Mouse (Mus musculus) granulocyte monocyte progenitor cell, adult 5-6 weeks (primary cell): Measurements from ENCODE around the gene Crocc2. TPM values are rescaled to one million over a fixed set of nuclear protein-coding genes. Genes with fewer than 3 reads are reported as not detected.

Experiments used
- ATAC-seq: replicated peaks from 2 replicates; pipeline ENCODE4 v1.8.0; 2016; ENCODE audit warnings: mild to moderate bottlenecking, moderate TSS enrichment, inconsistent platforms; ENCODE audit not compliant: poor library complexity, severe bottlenecking
- total RNA-seq, 2 experiments: library from RNA; stranded (forward) in 1 of 2; stranded (reverse) in 1 of 2; fragments of 200-712, 200-1000 nt in 1 of 2; fragments of >200 nt in 1 of 2; fragmentation: Nextera tagmentation in 1 of 2; gene quantifications; 2 replicates each; pipeline ENCODE4 v1.2.3; 2014 to 2017

Gene Crocc2
- total RNA-seq (2014; fragmentation: Nextera tagmentation), result not detected in 2 replicates
- not detected in 2 replicates for total RNA-seq (2017)

GRCm38 (mm10) chr1:93168295-93168775, at the start of gene Crocc2:
Gene Crocc2, plus strand, starts transcription at chr1:93168725.
- ATAC-seq, result no peak

GRCm38 (mm10) chr1:93118816-93119215, 49.7 kb upstream of the Crocc2 start:
- no peak for ATAC-seq

- ATAC-seq, result peak; percentile 21; the same call in 1 of the 2 replicates
Measured at GRCm38 (mm10) chr1:93123179-93123854, 45.2 kb upstream of the Crocc2 start.

GRCm38 (mm10) chr1:93124066-93124465, 44.5 kb upstream of the Crocc2 start:
- ATAC-seq, result peak; percentile 31; the same call in 1 of the 2 replicates

GRCm38 (mm10) chr1:93125256-93125655, 43.3 kb upstream of the Crocc2 start:
- peak; percentile 92 for ATAC-seq

GRCm38 (mm10) chr1:93128209-93128608, 40.3 kb upstream of the Crocc2 start:
- ATAC-seq, result no peak

GRCm38 (mm10) chr1:93128710-93129349, 39.7 kb upstream of the Crocc2 start:
- ATAC-seq, result no peak

GRCm38 (mm10) chr1:93130242-93130983, 38.1 kb upstream of the Crocc2 start:
- no peak for ATAC-seq

GRCm38 (mm10) chr1:93132676-93133075, 35.8 kb upstream of the Crocc2 start:
- no peak for ATAC-seq

- no peak for ATAC-seq
Measured at GRCm38 (mm10) chr1:93135036-93135526, 33.4 kb upstream of the Crocc2 start, which contains the start of gene Agxt. Gene Agxt, plus strand, starts transcription at chr1:93135240.

GRCm38 (mm10) chr1:93138534-93138933, 30.0 kb upstream of the Crocc2 start:
- no peak for ATAC-seq

- ATAC-seq, result no peak
Measured at GRCm38 (mm10) chr1:93139713-93140112, 28.8 kb upstream of the Crocc2 start.

GRCm38 (mm10) chr1:93142871-93143270, 25.7 kb upstream of the Crocc2 start:
- no peak for ATAC-seq

- no peak for ATAC-seq
Measured at GRCm38 (mm10) chr1:93144176-93144575, 24.3 kb upstream of the Crocc2 start.

- no peak for ATAC-seq
Measured at GRCm38 (mm10) chr1:93150907-93151661, 17.4 kb upstream of the Crocc2 start.

GRCm38 (mm10) chr1:93157566-93157965, 11.0 kb upstream of the Crocc2 start:
- ATAC-seq, result no peak

GRCm38 (mm10) chr1:93158916-93159315, 9.6 kb upstream of the Crocc2 start:
- no peak for ATAC-seq

- ATAC-seq, result no peak
Measured at GRCm38 (mm10) chr1:93159566-93160500, 8.7 kb upstream of the Crocc2 start.
